Mouse (Mus musculus): Measurements from ENCODE around the gene Patz1.

Gene Patz1

GRCm38 (mm10) chr11:3288521-3289301, at the start of gene Patz1:
Gene Patz1, plus strand, starts transcription at chr11:3288874.
- in situ Hi-C loops (cut with MseI, MboI) = no loop called here

- in situ Hi-C loops (cut with MseI, MboI) = no loop called here
Observed at GRCm38 (mm10) chr11:3242395-3242794, 46.3 kb upstream of the Patz1 start.

- in situ Hi-C loops (cut with MseI, MboI) = no loop called here
Observed at GRCm38 (mm10) chr11:3243771-3244170, 44.9 kb upstream of the Patz1 start.

- in situ Hi-C loops (cut with MseI, MboI) = no loop called here
Observed at GRCm38 (mm10) chr11:3247387-3247786, 41.3 kb upstream of the Patz1 start.

GRCm38 (mm10) chr11:3259537-3259936, 29.1 kb upstream of the Patz1 start:
- in situ Hi-C loops (cut with MseI, MboI) = no loop called here

- in situ Hi-C loops (cut with MseI, MboI) = no loop called here
Observed at GRCm38 (mm10) chr11:3265291-3266078, 23.2 kb upstream of the Patz1 start.

GRCm38 (mm10) chr11:3266079-3266685, 22.5 kb upstream of the Patz1 start, which contains the start of gene Drg1:
Gene Drg1, minus strand, starts transcription at chr11:3266415.
- in situ Hi-C loops (cut with MseI, MboI) = no loop called here

GRCm38 (mm10) chr11:3267133-3267532, 21.5 kb upstream of the Patz1 start:
- in situ Hi-C loops (cut with MseI, MboI) = no loop called here

- in situ Hi-C loops (cut with MseI, MboI) = no loop called here
Observed at GRCm38 (mm10) chr11:3269241-3269640, 19.4 kb upstream of the Patz1 start.

- in situ Hi-C loops (cut with MseI, MboI) = no loop called here
Observed at GRCm38 (mm10) chr11:3278351-3278750, 10.3 kb upstream of the Patz1 start.

- in situ Hi-C loops (cut with MseI, MboI) = no loop called here
Observed at GRCm38 (mm10) chr11:3279729-3280128, 8.9 kb upstream of the Patz1 start.

- in situ Hi-C loops (cut with MseI, MboI) = no loop called here
Observed at GRCm38 (mm10) chr11:3282887-3283286, 5.8 kb upstream of the Patz1 start.

- in situ Hi-C loops (cut with MseI, MboI) = no loop called here
Observed at GRCm38 (mm10) chr11:3283645-3284044, 5.0 kb upstream of the Patz1 start.

- in situ Hi-C loops (cut with MseI, MboI) = no loop called here
Observed at GRCm38 (mm10) chr11:3285940-3286339, 2.7 kb upstream of the Patz1 start.

- in situ Hi-C loops (cut with MseI, MboI) = no loop called here
Observed at GRCm38 (mm10) chr11:3287131-3287530, 1.5 kb upstream of the Patz1 start.

- in situ Hi-C loops (cut with MseI, MboI) = no loop called here
Observed at GRCm38 (mm10) chr11:3287921-3288320, 753 bp upstream of the Patz1 start.

- in situ Hi-C loops (cut with MseI, MboI) = no loop called here
Observed at GRCm38 (mm10) chr11:3289302-3289802, 678 bp downstream of the Patz1 start.

- in situ Hi-C loops (cut with MseI, MboI) = no loop called here
Observed at GRCm38 (mm10) chr11:3289803-3290639, 1.3 kb downstream of the Patz1 start.

GRCm38 (mm10) chr11:3290640-3291310, 2.1 kb downstream of the Patz1 start:
- in situ Hi-C loops (cut with MseI, MboI) = no loop called here

- in situ Hi-C loops (cut with MseI, MboI) = no loop called here
Observed at GRCm38 (mm10) chr11:3291311-3292061, 2.8 kb downstream of the Patz1 start.
